Mouse (Mus musculus): Measurements from ENCODE around the gene Serinc4.

- TF ChIP-seq CTCF (IDR thresholded peaks at IDR 0.05; ENCODE audit: low read depth, low read length) (no peak), POLR2A (IDR thresholded peaks at IDR 0.05; ENCODE audit: extremely low read depth, insufficient read depth, low read length) (no peak)
These were observed 14.8 kb downstream of the Serinc4 start for GRCm38 (mm10) chr2:121441800-121442199.
